Mouse (Mus musculus) kidney, postnatal 36 days (tissue): ENCODE results near the gene Dok7.

Source experiments
- DNase-seq, 2 experiments: peaks; one replicate each; pipeline ENCODE4 v3.0.0; 2021 to 2022; ENCODE audit warnings: mixed read lengths in 2 of 2

Dok7 gene

GRCm38 (mm10) chr5:35058216-35058615, 1.6 kb downstream of the Dok7 start:
- no peak for DNase-seq

- DNase-seq = no peak
Measured at GRCm38 (mm10) chr5:35060098-35060497, 3.5 kb downstream of the Dok7 start.

- no peak for DNase-seq
Measured at GRCm38 (mm10) chr5:35069841-35070240, 13.3 kb downstream of the Dok7 start.

GRCm38 (mm10) chr5:35070314-35070713, 13.7 kb downstream of the Dok7 start:
- no peak for DNase-seq

GRCm38 (mm10) chr5:35070953-35071352, 14.4 kb downstream of the Dok7 start:
- DNase-seq = no peak

- no peak for DNase-seq
Measured at GRCm38 (mm10) chr5:35071855-35072254, 15.3 kb downstream of the Dok7 start.

- DNase-seq = no peak
Measured at GRCm38 (mm10) chr5:35073235-35073634, 16.7 kb downstream of the Dok7 start.

GRCm38 (mm10) chr5:35073992-35074391, 17.4 kb downstream of the Dok7 start:
- no peak for DNase-seq

GRCm38 (mm10) chr5:35076369-35076768, 19.8 kb downstream of the Dok7 start:
- DNase-seq = no peak

- DNase-seq = no peak
Measured at GRCm38 (mm10) chr5:35079101-35079500, 22.5 kb downstream of the Dok7 start.

- DNase-seq = no peak
Measured at GRCm38 (mm10) chr5:35084913-35085312, 28.3 kb downstream of the Dok7 start.

- peak; percentile 73 to 90 for DNase-seq
Measured at GRCm38 (mm10) chr5:35088785-35089613, 32.4 kb downstream of the Dok7 start.

GRCm38 (mm10) chr5:35089614-35089963, 33.0 kb downstream of the Dok7 start:
- DNase-seq = no peak

GRCm38 (mm10) chr5:35091636-35092035, 35.1 kb downstream of the Dok7 start:
- no peak for DNase-seq

GRCm38 (mm10) chr5:35103086-35103485, 46.5 kb downstream of the Dok7 start:
- peak; percentile 27 to 29 for DNase-seq

- DNase-seq = no peak
Measured at GRCm38 (mm10) chr5:35103528-35103927, 47.0 kb downstream of the Dok7 start.

- peak; percentile 44 to 69 for DNase-seq
Measured at GRCm38 (mm10) chr5:35104183-35104959, 47.8 kb downstream of the Dok7 start.

GRCm38 (mm10) chr5:35104960-35105921, 48.7 kb downstream of the Dok7 start, which contains the start of gene Lrpap1:
TSS of gene Lrpap1 (minus strand) at chr5:35105766.
- DNase-seq = peak; percentile 88 to 96

- DNase-seq = no peak
Measured at GRCm38 (mm10) chr5:35105922-35106298, 49.3 kb downstream of the Dok7 start.

GRCm38 (mm10) chr5:35112444-35112843, 55.9 kb downstream of the Dok7 start:
- DNase-seq = no peak

- DNase-seq = no peak
Measured at GRCm38 (mm10) chr5:35116002-35116401, 59.4 kb downstream of the Dok7 start.

- DNase-seq = no peak
Measured at GRCm38 (mm10) chr5:35117633-35118032, 61.1 kb downstream of the Dok7 start.

GRCm38 (mm10) chr5:35118418-35118817, 61.9 kb downstream of the Dok7 start:
- DNase-seq = no peak
